Mouse (Mus musculus): ENCODE results near the gene Zfp217. TPM values are rescaled to one million over a fixed set of nuclear protein-coding genes. Genes with fewer than 3 reads are reported as not detected.

The Zfp217 gene
- polyA plus RNA-seq, 1 experiment: 5.0 TPM

GRCm38 (mm10) chr2:170103852-170104251, 44.1 kb downstream of the Zfp217 start:
- Histone ChIP-seq H3ac (ENCODE audit: control insufficient read depth, insufficient read length) (no peak overlapping the region), H3K36me3 (ENCODE audit: control insufficient read depth, insufficient read depth) (peaks cover 1% of the 10 kb centered on the region), H3K4me2 (ENCODE audit: low read depth) (no peak overlapping the region), H3K27me3 (ENCODE audit: control insufficient read depth, insufficient read depth, insufficient read length) (no peaks in the 10 kb centered on the region), H3K79me2 (ENCODE audit: control insufficient read depth, insufficient read depth) (no peaks in the 10 kb centered on the region), H3K4me3 (no peak overlapping the region)
- no peak for TF ChIP-seq REST (IDR thresholded peaks at IDR 0.05; ENCODE audit: insufficient read depth, insufficient read length)
- no peak for TF ChIP-seq E2F4 (IDR thresholded peaks at IDR 0.05; ENCODE audit: insufficient read depth)

- no peak overlapping the region for H3K4me2 ChIP-seq (ENCODE audit: low read depth)
- H3K36me3 ChIP-seq (ENCODE audit: control insufficient read depth, insufficient read depth): no peaks in the 10 kb centered on the region
- no peaks in the 10 kb centered on the region for H3K79me2 ChIP-seq (ENCODE audit: control insufficient read depth, insufficient read depth)
- H3K27me3 ChIP-seq (ENCODE audit: control insufficient read depth, insufficient read depth, insufficient read length): no peaks in the 10 kb centered on the region
- no peak overlapping the region for H3ac ChIP-seq (ENCODE audit: control insufficient read depth, insufficient read length)
- H3K4me3 ChIP-seq: no peak overlapping the region
- no peak for TF ChIP-seq CEBPB (IDR thresholded peaks at IDR 0.05; ENCODE audit: insufficient read depth, poor library complexity, severe bottlenecking)
- TF ChIP-seq MYOD1 (IDR thresholded peaks at IDR 0.05; ENCODE audit: control insufficient read depth in 1 of 3, insufficient read length in 2 of 3, low read depth in 2 of 3): no peak
- TF ChIP-seq TCF3 (IDR thresholded peaks at IDR 0.05; ENCODE audit: insufficient read length, low read depth): no peak
- TF ChIP-seq POLR2A (IDR thresholded peaks at IDR 0.05; ENCODE audit: insufficient read length, low read depth): no peak
- no peak for TF ChIP-seq USF1 (IDR thresholded peaks at IDR 0.05; ENCODE audit: low read depth)
- no peak for TF ChIP-seq REST (IDR thresholded peaks at IDR 0.05; ENCODE audit: insufficient read depth, insufficient read length)
These were observed 44.6 kb downstream of the Zfp217 start for GRCm38 (mm10) chr2:170103341-170103740.

GRCm38 (mm10) chr2:170101932-170102331, 46.0 kb downstream of the Zfp217 start:
- no peaks in the 10 kb centered on the region for H3K79me2 ChIP-seq (ENCODE audit: control insufficient read depth, insufficient read depth)
- H3K4me3 ChIP-seq: no peak overlapping the region
- no peaks in the 10 kb centered on the region for H3K27me3 ChIP-seq (ENCODE audit: control insufficient read depth, insufficient read depth, insufficient read length)
- H3ac ChIP-seq (ENCODE audit: control insufficient read depth, insufficient read length): no peak overlapping the region
- TF ChIP-seq MAX (IDR thresholded peaks at IDR 0.05; ENCODE audit: low read depth) (no peak), TCF3 (IDR thresholded peaks at IDR 0.05; ENCODE audit: insufficient read length, low read depth) (no peak), POLR2AphosphoS2 (IDR thresholded peaks at IDR 0.05; ENCODE audit: insufficient read length, low read depth) (no peak), MYOD1 (IDR thresholded peaks at IDR 0.05; ENCODE audit: control insufficient read depth in 1 of 3, insufficient read length in 2 of 3, low read depth in 2 of 3) (no peak), E2F4 (IDR thresholded peaks at IDR 0.05; ENCODE audit: insufficient read depth) (no peak), CEBPB (IDR thresholded peaks at IDR 0.05; ENCODE audit: insufficient read depth, poor library complexity, severe bottlenecking) (no peak), MYOG (IDR thresholded peaks at IDR 0.05; ENCODE audit: control insufficient read depth in 1 of 3, insufficient read depth in 1 of 3, insufficient read length in 2 of 3, low read depth in 2 of 3) (no peak), TCF12 (IDR thresholded peaks at IDR 0.05; ENCODE audit: insufficient read depth, poor library complexity, severe bottlenecking) (no peak), REST (IDR thresholded peaks at IDR 0.05; ENCODE audit: insufficient read depth, insufficient read length) (no peak)
- no peaks in the 10 kb centered on the region for H3K36me3 ChIP-seq (ENCODE audit: control insufficient read depth, insufficient read depth)
- H3K4me2 ChIP-seq (ENCODE audit: low read depth): no peak overlapping the region

- Histone ChIP-seq H3K4me3 (no peak overlapping the region), H3K27me3 (ENCODE audit: control insufficient read depth, insufficient read depth, insufficient read length) (no peaks in the 10 kb centered on the region), H3K79me2 (ENCODE audit: control insufficient read depth, insufficient read depth) (no peaks in the 10 kb centered on the region), H3K36me3 (ENCODE audit: control insufficient read depth, insufficient read depth) (no peaks in the 10 kb centered on the region), H3K4me2 (ENCODE audit: low read depth) (no peak overlapping the region), H3ac (ENCODE audit: control insufficient read depth, insufficient read length) (no peak overlapping the region)
- no peak for TF ChIP-seq SRF (IDR thresholded peaks at IDR 0.05; ENCODE audit: control insufficient read depth, insufficient read length, low read depth)
- no peak for TF ChIP-seq POLR2AphosphoS2 (IDR thresholded peaks at IDR 0.05; ENCODE audit: insufficient read length, low read depth)
- no peak for TF ChIP-seq E2F4 (IDR thresholded peaks at IDR 0.05; ENCODE audit: insufficient read depth)
- no peak for TF ChIP-seq TCF3 (IDR thresholded peaks at IDR 0.05; ENCODE audit: insufficient read length, low read depth)
- TF ChIP-seq CEBPB (IDR thresholded peaks at IDR 0.05; ENCODE audit: insufficient read depth, poor library complexity, severe bottlenecking): no peak
- no peak for TF ChIP-seq REST (IDR thresholded peaks at IDR 0.05; ENCODE audit: insufficient read depth, insufficient read length)
- no peak for TF ChIP-seq MYOG (IDR thresholded peaks at IDR 0.05; ENCODE audit: control insufficient read depth in 1 of 3, insufficient read depth in 1 of 3, insufficient read length in 2 of 3, low read depth in 2 of 3)
- TF ChIP-seq USF1 (IDR thresholded peaks at IDR 0.05; ENCODE audit: low read depth): no peak
- no peak for TF ChIP-seq MYOD1 (IDR thresholded peaks at IDR 0.05; ENCODE audit: control insufficient read depth in 1 of 3, insufficient read length in 2 of 3, low read depth in 2 of 3)
- TF ChIP-seq POLR2A (IDR thresholded peaks at IDR 0.05; ENCODE audit: insufficient read length, low read depth): no peak
These were observed 46.8 kb downstream of the Zfp217 start for GRCm38 (mm10) chr2:170101132-170101531.

GRCm38 (mm10) chr2:170094871-170095270, 53.0 kb downstream of the Zfp217 start:
- Histone ChIP-seq H3K4me3 (no peak overlapping the region), H3K79me2 (ENCODE audit: control insufficient read depth, insufficient read depth) (no peaks in the 10 kb centered on the region), H3K27me3 (ENCODE audit: control insufficient read depth, insufficient read depth, insufficient read length) (peaks cover 15% of the 10 kb centered on the region), H3ac (ENCODE audit: control insufficient read depth, insufficient read length) (no peak overlapping the region), H3K36me3 (ENCODE audit: control insufficient read depth, insufficient read depth) (no peaks in the 10 kb centered on the region), H3K4me2 (ENCODE audit: low read depth) (no peak overlapping the region)
- no peak for TF ChIP-seq POLR2AphosphoS2 (IDR thresholded peaks at IDR 0.05; ENCODE audit: insufficient read length, low read depth)
- TF ChIP-seq REST (IDR thresholded peaks at IDR 0.05; ENCODE audit: insufficient read depth, insufficient read length): no peak
- TF ChIP-seq MYOG (IDR thresholded peaks at IDR 0.05; ENCODE audit: control insufficient read depth in 1 of 3, insufficient read depth in 1 of 3, insufficient read length in 2 of 3, low read depth in 2 of 3): no peak
- TF ChIP-seq POLR2A (IDR thresholded peaks at IDR 0.05; ENCODE audit: insufficient read length, low read depth): no peak
- no peak for TF ChIP-seq CEBPB (IDR thresholded peaks at IDR 0.05; ENCODE audit: insufficient read depth, poor library complexity, severe bottlenecking)
- no peak for TF ChIP-seq SRF (IDR thresholded peaks at IDR 0.05; ENCODE audit: control insufficient read depth, insufficient read length, low read depth)
- no peak for TF ChIP-seq TCF3 (IDR thresholded peaks at IDR 0.05; ENCODE audit: insufficient read length, low read depth)
- TF ChIP-seq TCF12 (IDR thresholded peaks at IDR 0.05; ENCODE audit: insufficient read depth, poor library complexity, severe bottlenecking): no peak
- TF ChIP-seq E2F4 (IDR thresholded peaks at IDR 0.05; ENCODE audit: insufficient read depth): no peak
- TF ChIP-seq MYOD1 (IDR thresholded peaks at IDR 0.05; ENCODE audit: control insufficient read depth in 1 of 3, insufficient read length in 2 of 3, low read depth in 2 of 3): no peak
